Mouse (Mus musculus) liver, adult 2 months (tissue): Measurements from ENCODE around the gene Ddo. TPM values are rescaled to one million over a fixed set of nuclear protein-coding genes. Genes with fewer than 3 reads are reported as not detected.

Source experiments
- DNase-seq: peaks from one replicate; pipeline ENCODE4 v3.0.0-alpha.2; 2011; ENCODE audit warnings: low read depth, low spot score; ENCODE audit errors: extremely low read depth
- H3K27ac ChIP-seq: fragments of 200-500 bp; replicated peaks from 2 replicates; pipeline ENCODE4 v1.5.1; 2012; ENCODE audit warnings: low read depth, mild to moderate bottlenecking, control low read depth, inconsistent platforms, low read length; ENCODE audit not compliant: insufficient read depth
- H3K27me3 ChIP-seq: fragments of 200-500 bp; 2 replicates; pipeline ENCODE4 v1.6.1; 2012; ENCODE audit warnings: mild to moderate bottlenecking, moderate library complexity, low read length, inconsistent platforms; ENCODE audit not compliant: control insufficient read depth, insufficient read depth
- H3K36me3 ChIP-seq: fragments of 200-500 bp; 2 replicates; pipeline ENCODE4 v1.6.1; 2012; ENCODE audit warnings: low read length, inconsistent platforms; ENCODE audit not compliant: control insufficient read depth, insufficient read depth
- H3K4me1 ChIP-seq: fragments of 200-500 bp; 2 replicates; pipeline ENCODE4 v1.6.1; 2011; ENCODE audit warnings: low read length; ENCODE audit not compliant: control insufficient read depth, insufficient read depth
- H3K4me3 ChIP-seq: fragments of 200-500 bp; 2 replicates; pipeline ENCODE4 v1.5.1; 2011; ENCODE audit warnings: low read depth, mild to moderate bottlenecking, control low read depth, low read length, moderate library complexity; ENCODE audit not compliant: insufficient read depth
- H3K79me2 ChIP-seq: fragments of 200-500 bp; 2 replicates; pipeline ENCODE4 v1.6.1; 2012; ENCODE audit warnings: inconsistent platforms, mild to moderate bottlenecking, low read length, moderate library complexity; ENCODE audit not compliant: control insufficient read depth, insufficient read depth
- H3K9ac ChIP-seq: fragments of 200-500 bp; 2 replicates; pipeline ENCODE4 v1.6.1; 2012; ENCODE audit warnings: low read depth, mild to moderate bottlenecking, control low read depth, inconsistent platforms, low read length
- CTCF ChIP-seq: fragments of 200-500 bp; IDR thresholded peaks from 2 replicates; pipeline ENCODE4 v1.5.1; 2011; ENCODE audit warnings: low read depth, low read length, control low read depth
- POLR2A ChIP-seq: fragments of 200-500 bp; IDR thresholded peaks from 2 replicates; pipeline ENCODE4 v1.6.1; 2011; ENCODE audit warnings: low read length, control low read depth; ENCODE audit not compliant: insufficient read depth; ENCODE audit errors: extremely low read depth
- WGBS: fragments of 180-500 bp; shearing (Covaris S2); methylation state at CpG from one replicate; pipeline ENCODE4 v1.1.7; 2018; 5-methylcytosine and 5-hydroxymethylcytosine counted together
- polyA plus RNA-seq: library from polyadenylated mRNA; depleted of rRNA; stranded (reverse); fragments of >200 nt; gene quantifications from 2 replicates; pipeline ENCODE4 v1.2.3, GENCODE M21; 2012
- total RNA-seq: library from RNA; depleted of rRNA; stranded (reverse); fragments of >200 nt; gene quantifications from 2 replicates; pipeline ENCODE4 v1.2.3, GENCODE M21; 2014

Gene Ddo
- total and polyA plus RNA-seq, 2 experiments: 19.0 to 21.3 TPM

DNA sequence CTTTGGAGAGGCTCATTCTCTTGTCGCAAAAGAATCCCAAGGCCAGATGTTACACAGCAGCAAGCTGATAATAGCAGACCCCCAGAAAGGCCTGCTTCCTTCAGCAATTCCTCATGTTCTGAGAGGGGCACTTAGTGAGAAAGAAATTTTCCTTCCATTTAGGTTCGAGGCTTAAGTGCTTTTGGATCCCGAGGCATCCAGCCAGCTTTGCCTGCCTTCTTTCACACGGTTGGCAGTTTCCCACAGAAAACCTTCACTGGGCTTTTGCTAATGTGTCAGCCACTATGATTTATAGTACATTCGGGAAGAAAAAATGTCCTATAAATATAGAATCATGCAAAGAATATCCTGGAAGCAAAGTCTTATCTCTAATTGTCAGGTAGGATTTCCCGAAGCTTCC is 89.3 kb downstream of the Ddo start:
- Histone ChIP-seq H3K36me3 (no peaks in the 10 kb centered on the region), H3K27ac (no peak overlapping the region), H3K9ac (no peak overlapping the region), H3K79me2 (no peaks in the 10 kb centered on the region), H3K4me3 (no peak overlapping the region), H3K4me1 (no peaks in the 10 kb centered on the region), H3K27me3 (no peaks in the 10 kb centered on the region)
- no peak for TF ChIP-seq CTCF
- TF ChIP-seq POLR2A: no peak
- WGBS: 75% methylated on average over 6 of the region's 6 CpGs
- DNase-seq: no peak

GRCm38 (mm10) chr10:40720883-40721282 is 91.1 kb downstream of the Ddo start:
- no peak for TF ChIP-seq POLR2A
- TF ChIP-seq CTCF: no peak
- H3K79me2 ChIP-seq: no peaks in the 10 kb centered on the region
- no peaks in the 10 kb centered on the region for H3K27me3 ChIP-seq
- 85% methylated on average over 5 of the region's 5 CpGs for WGBS
- no peak overlapping the region for H3K27ac ChIP-seq
- H3K4me1 ChIP-seq: no peaks in the 10 kb centered on the region
- no peak for DNase-seq
- no peak overlapping the region for H3K4me3 ChIP-seq
- H3K36me3 ChIP-seq: no peaks in the 10 kb centered on the region
- H3K9ac ChIP-seq: no peak overlapping the region

- TF ChIP-seq POLR2A (no peak), CTCF (no peak)
- Histone ChIP-seq H3K9ac (no peak overlapping the region), H3K27me3 (no peaks in the 10 kb centered on the region), H3K4me1 (no peaks in the 10 kb centered on the region), H3K27ac (no peak overlapping the region), H3K36me3 (no peaks in the 10 kb centered on the region), H3K79me2 (no peaks in the 10 kb centered on the region), H3K4me3 (no peak overlapping the region)
- no peak for DNase-seq
- 39% methylated on average over 6 of the region's 6 CpGs for WGBS
These were observed 94.5 kb downstream of the Ddo start for GRCm38 (mm10) chr10:40724342-40724741.

DNA sequence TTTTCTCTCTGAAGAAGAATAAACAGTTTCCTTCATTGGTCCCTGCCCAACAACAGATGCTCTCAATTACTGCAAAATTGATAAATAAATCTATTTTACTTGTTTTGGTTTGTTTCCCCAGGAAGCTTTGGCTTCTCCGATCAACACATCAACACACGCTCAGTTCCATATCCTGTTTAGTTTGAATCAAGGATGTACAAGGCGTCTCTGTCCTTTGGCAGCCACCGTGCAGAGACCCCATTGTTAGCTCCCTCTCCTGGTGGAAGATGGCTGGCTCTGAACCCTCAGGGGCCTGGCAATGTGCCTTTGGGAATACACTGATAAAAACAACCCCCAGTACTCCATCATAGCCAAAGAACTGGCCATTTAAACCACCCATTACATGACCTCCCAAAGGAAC is 95.3 kb downstream of the Ddo start:
- no peak for DNase-seq
- no peak overlapping the region for H3K4me3 ChIP-seq
- H3K79me2 ChIP-seq: no peaks in the 10 kb centered on the region
- H3K36me3 ChIP-seq: no peaks in the 10 kb centered on the region
- H3K27me3 ChIP-seq: no peaks in the 10 kb centered on the region
- no peak overlapping the region for H3K27ac ChIP-seq
- 64% methylated on average over 4 of the region's 4 CpGs for WGBS
- H3K4me1 ChIP-seq: no peaks in the 10 kb centered on the region
- no peak overlapping the region for H3K9ac ChIP-seq
- TF ChIP-seq POLR2A: no peak

GRCm38 (mm10) chr10:40725471-40725870 is 95.7 kb downstream of the Ddo start:
- DNase-seq: no peak
- Histone ChIP-seq H3K27ac (no peak overlapping the region), H3K4me3 (no peak overlapping the region), H3K36me3 (no peaks in the 10 kb centered on the region), H3K79me2 (no peaks in the 10 kb centered on the region), H3K9ac (no peak overlapping the region), H3K4me1 (no peaks in the 10 kb centered on the region), H3K27me3 (no peaks in the 10 kb centered on the region)
- WGBS: 87% methylated on average over 4 of the region's 4 CpGs
- TF ChIP-seq POLR2A: no peak
- no peak for TF ChIP-seq CTCF

GRCm38 (mm10) chr10:40726288-40726902 is 96.6 kb downstream of the Ddo start:
- H3K4me1 ChIP-seq: no peaks in the 10 kb centered on the region
- no peaks in the 10 kb centered on the region for H3K36me3 ChIP-seq
- H3K4me3 ChIP-seq: no peak overlapping the region
- no peak for DNase-seq
- no peak overlapping the region for H3K9ac ChIP-seq
- no peaks in the 10 kb centered on the region for H3K27me3 ChIP-seq
- H3K27ac ChIP-seq: no peak overlapping the region
- no peaks in the 10 kb centered on the region for H3K79me2 ChIP-seq
- WGBS: 58% methylated on average over 11 of the region's 11 CpGs
- TF ChIP-seq POLR2A (no peak), CTCF (no peak)
